Mouse (Mus musculus): ENCODE data around the gene Nav2. TPM values are rescaled to one million over a fixed set of nuclear protein-coding genes. Genes with fewer than 3 reads are reported as not detected.

The Nav2 gene
- polyA plus RNA-seq, 1 experiment from 2014 or later = 26.2 TPM

GRCm38 (mm10) chr7:49343752-49344484 is 435.4 kb downstream of the Nav2 start:
- WGBS = 54% methylated on average over 4 of the region's 4 CpGs

GRCm38 (mm10) chr7:49347338-49348272 is 439.1 kb downstream of the Nav2 start:
- Histone ChIP-seq H3K27me3 (replicated peaks) (no peaks in the 10 kb centered on the region), H3K36me3 (replicated peaks) (no peaks in the 10 kb centered on the region), H3K27ac (no peak overlapping the region), H3K4me1 (peaks cover 29% of the 10 kb centered on the region), H3K4me2 (no peak overlapping the region), H3K4me3 (no peak overlapping the region), H3K9ac (no peak overlapping the region), H3K9me3 (no peaks in the 10 kb centered on the region)
- no peak for ATAC-seq (replicated peaks)
- 37% methylated on average over 16 of the region's 16 CpGs for WGBS

More at GRCm38 (mm10) chr7:49343752-49344484, 435.4 kb downstream of the Nav2 start:
- Histone ChIP-seq H3K9ac (no peak overlapping the region), H3K9me3 (no peaks in the 10 kb centered on the region), H3K4me1 (peaks cover 40% of the 10 kb centered on the region), H3K27ac (no peak overlapping the region), H3K4me3 (no peak overlapping the region), H3K27me3 (replicated peaks) (no peaks in the 10 kb centered on the region), H3K4me2 (no peak overlapping the region), H3K36me3 (replicated peaks) (no peaks in the 10 kb centered on the region)
- no peak for ATAC-seq (replicated peaks)

- ATAC-seq (replicated peaks) = no peak
- H3K36me3 ChIP-seq (replicated peaks) = no peaks in the 10 kb centered on the region
- peaks cover 19% of the 10 kb centered on the region for H3K4me1 ChIP-seq
- H3K9me3 ChIP-seq = no peaks in the 10 kb centered on the region
- H3K4me3 ChIP-seq = no peak overlapping the region
- H3K9ac ChIP-seq = no peak overlapping the region
- no peak overlapping the region for H3K4me2 ChIP-seq
- 19% methylated on average over 2 of the region's 2 CpGs for WGBS
- no peaks in the 10 kb centered on the region for H3K27me3 ChIP-seq (replicated peaks)
- no peak overlapping the region for H3K27ac ChIP-seq
Measured at GRCm38 (mm10) chr7:49348636-49349035, 440.1 kb downstream of the Nav2 start.

- Histone ChIP-seq H3K27me3 (replicated peaks) (no peaks in the 10 kb centered on the region), H3K27ac (no peak overlapping the region), H3K9ac (no peak overlapping the region), H3K4me1 (peaks cover 30% of the 10 kb centered on the region), H3K9me3 (no peaks in the 10 kb centered on the region), H3K4me3 (no peak overlapping the region), H3K36me3 (replicated peaks) (no peaks in the 10 kb centered on the region), H3K4me2 (no peak overlapping the region)
- no peak for ATAC-seq (replicated peaks)
- WGBS = 79% methylated on average over 8 of the region's 8 CpGs
Measured at GRCm38 (mm10) chr7:49350321-49351007, 441.9 kb downstream of the Nav2 start.

GRCm38 (mm10) chr7:49351596-49352258 is 443.2 kb downstream of the Nav2 start:
- no peak for ATAC-seq (replicated peaks)
- 40% methylated on average over 11 of the region's 11 CpGs for WGBS
- no peak overlapping the region for H3K4me3 ChIP-seq
- H3K4me2 ChIP-seq = no peak overlapping the region
- H3K4me1 ChIP-seq = peaks cover 31% of the 10 kb centered on the region
- no peaks in the 10 kb centered on the region for H3K36me3 ChIP-seq (replicated peaks)
- no peaks in the 10 kb centered on the region for H3K27me3 ChIP-seq (replicated peaks)
- H3K9ac ChIP-seq = no peak overlapping the region
- H3K27ac ChIP-seq = no peak overlapping the region
- H3K9me3 ChIP-seq = no peaks in the 10 kb centered on the region

GRCm38 (mm10) chr7:49357441-49358165 is 449.1 kb downstream of the Nav2 start:
- ATAC-seq (replicated peaks) = no peak
- Histone ChIP-seq H3K4me1 (peaks cover 29% of the 10 kb centered on the region), H3K4me3 (no peak overlapping the region), H3K27ac (no peak overlapping the region), H3K27me3 (replicated peaks) (no peaks in the 10 kb centered on the region), H3K36me3 (replicated peaks) (no peaks in the 10 kb centered on the region), H3K4me2 (no peak overlapping the region), H3K9ac (no peak overlapping the region), H3K9me3 (no peaks in the 10 kb centered on the region)
- WGBS = 80% methylated on average over 18 of the region's 18 CpGs

- H3K27ac ChIP-seq = no peak overlapping the region
- no peaks in the 10 kb centered on the region for H3K27me3 ChIP-seq (replicated peaks)
- ATAC-seq (replicated peaks) = no peak
- peaks cover 29% of the 10 kb centered on the region for H3K4me1 ChIP-seq
- H3K4me3 ChIP-seq = no peak overlapping the region
- H3K9me3 ChIP-seq = no peaks in the 10 kb centered on the region
- no peak overlapping the region for H3K9ac ChIP-seq
- WGBS = 86% methylated on average over 3 of the region's 3 CpGs
- no peaks in the 10 kb centered on the region for H3K36me3 ChIP-seq (replicated peaks)
- no peak overlapping the region for H3K4me2 ChIP-seq
Measured at GRCm38 (mm10) chr7:49359120-49359519, 450.6 kb downstream of the Nav2 start.

GRCm38 (mm10) chr7:49360597-49360996 is 452.1 kb downstream of the Nav2 start:
- Histone ChIP-seq H3K9me3 (no peaks in the 10 kb centered on the region), H3K4me1 (peaks cover 15% of the 10 kb centered on the region; the same call in 1 of the 2 replicates), H3K4me3 (no peak overlapping the region), H3K36me3 (replicated peaks) (no peaks in the 10 kb centered on the region), H3K4me2 (no peak overlapping the region), H3K27ac (no peak overlapping the region), H3K27me3 (replicated peaks) (no peaks in the 10 kb centered on the region), H3K9ac (no peak overlapping the region)
- no peak for ATAC-seq (replicated peaks)
- 58% methylated on average over 3 of the region's 3 CpGs for WGBS

GRCm38 (mm10) chr7:49361465-49362090 is 453.1 kb downstream of the Nav2 start:
- peaks cover 15% of the 10 kb centered on the region; the same call in 1 of the 2 replicates for H3K4me1 ChIP-seq
- H3K9me3 ChIP-seq = no peaks in the 10 kb centered on the region
- H3K27ac ChIP-seq = no peak overlapping the region; the same call in 1 of the 2 replicates
- no peak overlapping the region for H3K4me3 ChIP-seq
- no peak overlapping the region for H3K4me2 ChIP-seq
- H3K27me3 ChIP-seq (replicated peaks) = no peaks in the 10 kb centered on the region
- no peaks in the 10 kb centered on the region for H3K36me3 ChIP-seq (replicated peaks)
- H3K9ac ChIP-seq = no peak overlapping the region
- WGBS = 32% methylated on average over 9 of the region's 9 CpGs
- ATAC-seq (replicated peaks) = peak; percentile 53

GRCm38 (mm10) chr7:49364486-49365162 is 456.1 kb downstream of the Nav2 start:
- no peaks in the 10 kb centered on the region for H3K27me3 ChIP-seq (replicated peaks)
- ATAC-seq (replicated peaks) = no peak
- no peaks in the 10 kb centered on the region for H3K9me3 ChIP-seq
- WGBS = 84% methylated on average over 13 of the region's 13 CpGs
- no peak overlapping the region for H3K27ac ChIP-seq
- no peak overlapping the region for H3K9ac ChIP-seq
- no peak overlapping the region for H3K4me3 ChIP-seq
- no peak overlapping the region for H3K4me2 ChIP-seq
- peaks cover 15% of the 10 kb centered on the region; the same call in 1 of the 2 replicates for H3K4me1 ChIP-seq
- H3K36me3 ChIP-seq (replicated peaks) = no peaks in the 10 kb centered on the region
